Mouse (Mus musculus): ENCODE data around the gene H1f0.

GRCm38 (mm10) chr15:79074446-79074845 is 46.2 kb downstream of the H1f0 start:
- no peak for TF ChIP-seq CTCF (IDR thresholded peaks at IDR 0.05; ENCODE audit: low read depth)
- TF ChIP-seq EP300 (IDR thresholded peaks at IDR 0.05; ENCODE audit: low read depth), result no peak
